Mouse (Mus musculus) kidney, postnatal 14 days (tissue): ENCODE measurements around the gene Alkbh1.

Experiments used
- DNase-seq: peaks from one replicate; pipeline ENCODE4 v3.0.0; 2022; ENCODE audit warnings: mixed read lengths

Alkbh1 gene

DNA sequence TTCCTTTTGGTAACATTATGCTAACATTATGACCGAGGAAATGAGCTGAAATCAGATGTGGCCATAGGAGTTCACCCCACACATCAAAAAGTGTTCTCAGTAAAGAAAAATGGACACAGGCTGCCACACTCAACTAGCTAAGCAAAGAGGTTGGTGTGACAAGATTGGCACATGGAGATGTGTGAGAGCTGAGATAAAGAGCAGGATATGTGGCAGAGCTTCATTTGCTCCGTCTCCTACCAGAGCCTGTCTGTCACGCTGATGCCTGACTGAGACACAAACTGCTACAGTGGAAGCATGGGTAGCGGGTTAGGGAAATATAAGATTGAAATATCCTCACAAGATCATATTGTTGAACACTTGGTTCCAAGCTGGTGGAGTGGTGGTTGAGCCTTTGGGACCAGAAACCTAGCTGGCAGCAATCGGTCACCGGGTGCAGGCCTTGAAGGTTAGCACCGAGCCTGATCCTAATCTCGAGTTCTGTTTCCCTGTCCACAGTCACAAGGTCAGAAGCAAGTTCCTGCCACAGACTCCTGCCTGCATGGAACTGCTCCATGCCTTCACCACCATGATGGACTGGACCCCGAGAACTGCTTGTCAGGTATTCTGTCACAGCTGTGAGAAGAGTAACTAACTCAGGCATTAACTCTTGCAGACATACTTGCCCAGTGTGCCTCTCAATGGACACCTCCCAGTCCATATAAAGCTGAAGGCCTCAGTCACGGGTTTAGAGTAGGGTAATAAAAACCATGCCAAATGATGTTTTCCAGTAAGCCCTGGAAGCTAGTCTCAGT lies 63.0 kb downstream of the Alkbh1 start:
- no peak for DNase-seq

DNA sequence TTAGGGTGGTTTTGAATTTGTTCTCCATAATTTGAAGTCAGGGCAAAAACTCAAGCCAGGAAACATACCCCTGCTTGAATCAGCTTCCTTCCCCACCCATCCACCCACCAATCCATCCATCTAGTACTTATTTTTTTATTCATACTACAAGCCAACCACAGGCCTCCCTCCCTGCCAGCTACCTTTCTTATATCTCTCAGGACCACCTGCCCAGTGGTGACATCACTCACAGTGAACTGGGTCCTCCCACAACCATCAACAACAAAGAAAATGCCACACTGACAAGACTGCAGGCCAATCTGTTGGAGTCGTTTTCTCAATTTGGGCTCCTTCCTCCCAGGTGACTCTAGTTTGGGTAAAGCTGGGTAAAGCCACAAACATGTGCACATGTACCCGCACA lies 64.3 kb downstream of the Alkbh1 start:
- DNase-seq = no peak
